Mouse (Mus musculus) E14TG2a.4 (cell line): ENCODE measurements around the gene Gps1.

Experiments
- CTCF ChIP-seq: conservative IDR thresholded peaks from 2 replicates; pipeline ENCODE4 v1.5.1; 2014; ENCODE audit warnings: low read length
- POU5F1 ChIP-seq: IDR thresholded peaks from 2 replicates; pipeline ENCODE4 v1.6.1; 2014; ENCODE audit warnings: low read length, borderline replicate concordance

GRCm38 (mm10) chr11:120795756-120796613 is 11.9 kb downstream of the Gps1 start, which contains the start of gene Dus1l:
- no peak for TF ChIP-seq CTCF
- TF ChIP-seq POU5F1 = no peak
